10 mouse cellular contexts compared by ENCODE assay signal in genomic region chr2:168651757-168652156, GRCm38 (mm10). TPM values are rescaled to one million over a fixed set of nuclear protein-coding genes. Genes with fewer than 3 reads are reported as not detected.
DNase-seq lines count a peak whose midpoint lies in the region; ATAC-seq and TF ChIP-seq lines count a peak whose summit lies in the region.
"Had no signal": no experiment of that assay in that cellular context is flagged by ENCODE, and none has a peak within 500 bp of the region (broad histone marks: within the 10 kb centered on the region; RNA-seq: fewer than 3 reads in every experiment).

No protein-coding gene starts in this region.

- no peaks in the 10 kb centered on the region for H3K27me3 ChIP-seq in lung, postnatal 0 days (replicated peaks; ENCODE audit: insufficient read depth, low read length)
- no peaks in the 10 kb centered on the region for H3K27me3 ChIP-seq in stomach, postnatal 0 days (ENCODE audit: control insufficient read depth, insufficient read depth, low read length)
- H3K27me3 ChIP-seq: embryonic facial prominence, embryonic 13.5 days; Patski had no signal

- H3K27ac ChIP-seq in lung, postnatal 0 days (ENCODE audit: low read length): no peak overlapping the region
- H3K27ac ChIP-seq in stomach, postnatal 0 days (replicated peaks): no peak overlapping the region
- H3K27ac ChIP-seq: embryonic facial prominence, embryonic 13.5 days had no signal

- 0 out of 2 replicates have a peak, but pooled peaks cover 4% of the 10 kb centered on the region for H3K4me1 ChIP-seq in lung, postnatal 0 days (ENCODE audit: insufficient read depth, low read depth, low read length)
- no peaks in the 10 kb centered on the region for H3K4me1 ChIP-seq in stomach, postnatal 0 days (replicated peaks; ENCODE audit: control insufficient read depth, insufficient read depth)

- peak; percentile 68 for TF ChIP-seq CTCF in lung, postnatal 0 days (IDR thresholded peaks at IDR 0.05)
- TF ChIP-seq CTCF in stomach, postnatal 0 days (IDR thresholded peaks at IDR 0.05; ENCODE audit: low read depth): peak; percentile 72

- no peak overlapping the region for H3K4me2 ChIP-seq in lung, postnatal 0 days (replicated peaks; ENCODE audit: low read depth, low read length)
- H3K4me2 ChIP-seq in stomach, postnatal 0 days (replicated peaks; ENCODE audit: low read depth): no peak overlapping the region
- H3K4me2 ChIP-seq: embryonic facial prominence, embryonic 13.5 days had no signal

- no peak overlapping the region for H3K4me3 ChIP-seq in lung, postnatal 0 days (ENCODE audit: low read depth, low read length)
- no peak overlapping the region for H3K4me3 ChIP-seq in stomach, postnatal 0 days (ENCODE audit: low read depth, low read length)
- H3K4me3 ChIP-seq: embryonic facial prominence, embryonic 13.5 days had no signal

- peaks cover 5% of the 10 kb centered on the region for H3K36me3 ChIP-seq in lung, postnatal 0 days (ENCODE audit: insufficient read depth, low read length)
- peaks cover 5% of the 10 kb centered on the region; the same call in 1 of the 2 replicates for H3K36me3 ChIP-seq in stomach, postnatal 0 days (ENCODE audit: control insufficient read depth, insufficient read depth, low read length)

- no peak for ATAC-seq in cerebellum, adult (ENCODE audit: insufficient number of reproducible peaks, low FRiP score, low TSS enrichment)
- ATAC-seq in lung, postnatal 0 days: no peak
- ATAC-seq in stomach, postnatal 0 days (ENCODE audit: low FRiP score, low TSS enrichment): no peak
- ATAC-seq: Patski had no signal

- H3K9me3 ChIP-seq in lung, postnatal 0 days (ENCODE audit: low read length): no peaks in the 10 kb centered on the region
- no peaks in the 10 kb centered on the region for H3K9me3 ChIP-seq in stomach, postnatal 0 days (ENCODE audit: control insufficient read depth, low read length)
- H3K9me3 ChIP-seq: embryonic facial prominence, embryonic 13.5 days had no signal

- DNase-seq in cerebellum, postnatal 10 days: peak; percentile 46 to 47
- no peak for DNase-seq in lung, postnatal 0 days (ENCODE audit: low spot score)
- no peak for DNase-seq in lung, postnatal 10 days
- DNase-seq in embryo, embryonic 10.5 days (ENCODE audit: low spot score): peak; percentile 46
- peak; percentile 35 for DNase-seq in stomach, postnatal 0 days (ENCODE audit: low spot score)
- no peak for DNase-seq in right cerebral cortex, adult 2 months (ENCODE audit: low spot score in 2 of 2)
- DNase-seq in right cerebral cortex, postnatal 36 days (ENCODE audit: low spot score in 2 of 2): no peak

- no peak overlapping the region for H3K9ac ChIP-seq in lung, postnatal 0 days (replicated peaks; ENCODE audit: low read depth)
- H3K9ac ChIP-seq in stomach, postnatal 0 days (ENCODE audit: low read length): no peak overlapping the region
- H3K9ac ChIP-seq: embryonic facial prominence, embryonic 13.5 days had no signal

- no peak for TF ChIP-seq EP300 in lung, postnatal 0 days (IDR thresholded peaks at IDR 0.05)
- no peak for TF ChIP-seq EP300 in stomach, postnatal 0 days (optimal IDR thresholded peaks at IDR 0.05)

- WGBS in lung, postnatal 0 days: 49% methylated on average over 7 of the region's 7 CpGs
- 47% methylated on average over 7 of the region's 7 CpGs for WGBS in stomach, postnatal 0 days

RNA-seq across cellular contexts. Expression of gene Nfatc2, which starts 50.3 kb away (rescaled TPM):
- polyA plus RNA-seq in lung, postnatal 0 days (2015; fragmentation: Nextera tagmentation; extraction: Ambion mirVana): 0.72 and 0.96 TPM in 2 replicates
- 2.0 and 2.2 TPM in 2 replicates for polyA plus RNA-seq in stomach, postnatal 0 days (2015; fragmentation: Nextera tagmentation; extraction: Ambion mirVana)

Comparison
In these comparisons a context has a peak if more than half of its experiments do, and no peak if none do; other contexts are left out.
1. DNase-seq: peak in cerebellum, postnatal 10 days (2 of 2), embryo, embryonic 10.5 days (single experiment) and stomach, postnatal 0 days (single experiment); none in lung, postnatal 0 days (single experiment), lung, postnatal 10 days (single experiment), right cerebral cortex, adult 2 months (0 of 2) and right cerebral cortex, postnatal 36 days (0 of 2).